Mouse (Mus musculus): ENCODE results near the gene Rtca.

Rtca gene

GRCm38 (mm10) chr3:116474602-116475001, 33.4 kb downstream of the Rtca start:
- DNase-seq: no peak

- DNase-seq: no peak
Measured at GRCm38 (mm10) chr3:116465709-116466108, 42.3 kb downstream of the Rtca start.

- no peak for DNase-seq
Measured at GRCm38 (mm10) chr3:116464318-116464717, 43.7 kb downstream of the Rtca start.

DNA sequence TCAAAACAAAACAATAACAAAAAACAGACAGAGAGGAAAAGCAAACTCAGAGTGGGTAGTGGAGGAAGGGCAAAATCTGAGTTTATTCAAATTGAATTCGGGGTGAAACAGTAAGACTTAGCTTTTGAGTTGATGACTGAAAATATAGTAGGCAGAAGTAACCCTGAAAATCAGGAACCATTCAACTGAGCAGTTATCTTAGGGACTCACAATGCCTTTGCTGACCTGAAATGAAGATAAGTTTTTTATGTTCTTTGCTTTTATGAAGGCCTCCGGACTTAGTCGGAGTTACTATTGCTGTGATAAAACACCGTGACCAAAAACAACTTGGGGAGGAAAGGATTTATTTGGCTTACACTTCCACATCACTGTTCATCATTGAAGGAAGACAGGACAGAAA, 47.0 kb downstream of the Rtca start:
- no peak for DNase-seq

DNA sequence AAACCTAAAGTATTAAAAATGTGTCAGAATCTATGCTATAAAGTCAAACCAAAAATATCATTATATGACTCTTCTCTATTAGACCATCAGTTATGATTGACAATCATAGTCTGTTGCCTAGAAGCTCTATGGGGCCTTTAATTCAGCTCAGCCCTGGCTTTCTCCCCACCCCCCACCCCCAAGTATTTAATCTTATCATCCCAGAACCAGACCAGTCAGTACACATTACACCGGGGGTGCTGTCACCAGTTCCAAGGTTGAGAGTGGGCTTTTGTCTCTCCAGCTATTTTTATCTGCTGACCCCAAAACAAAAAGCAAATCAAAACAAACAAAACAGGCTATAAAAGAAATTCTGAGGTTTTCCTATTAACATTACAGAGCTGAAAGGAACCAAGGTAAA, 53.5 kb downstream of the Rtca start:
- no peak for DNase-seq

DNA sequence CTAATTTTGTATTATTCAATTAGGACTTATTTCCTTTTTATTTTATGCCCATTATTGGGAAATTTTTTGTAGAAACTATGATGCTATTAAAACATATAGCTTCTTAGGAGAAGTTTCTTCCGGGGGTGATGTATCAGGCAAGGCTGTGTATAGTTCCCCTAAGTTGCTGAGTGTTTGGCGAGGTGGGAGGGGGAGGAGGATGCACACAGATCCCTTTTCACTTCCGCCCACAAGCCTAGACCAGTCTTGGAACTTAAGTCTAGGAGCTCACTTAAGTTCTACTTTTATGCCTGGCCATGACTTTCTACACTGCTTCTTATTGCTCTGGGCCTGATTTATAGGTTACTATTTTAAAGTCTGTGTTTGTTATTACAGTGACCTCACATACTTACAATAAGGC, 57.3 kb downstream of the Rtca start:
- no peak for DNase-seq

DNA sequence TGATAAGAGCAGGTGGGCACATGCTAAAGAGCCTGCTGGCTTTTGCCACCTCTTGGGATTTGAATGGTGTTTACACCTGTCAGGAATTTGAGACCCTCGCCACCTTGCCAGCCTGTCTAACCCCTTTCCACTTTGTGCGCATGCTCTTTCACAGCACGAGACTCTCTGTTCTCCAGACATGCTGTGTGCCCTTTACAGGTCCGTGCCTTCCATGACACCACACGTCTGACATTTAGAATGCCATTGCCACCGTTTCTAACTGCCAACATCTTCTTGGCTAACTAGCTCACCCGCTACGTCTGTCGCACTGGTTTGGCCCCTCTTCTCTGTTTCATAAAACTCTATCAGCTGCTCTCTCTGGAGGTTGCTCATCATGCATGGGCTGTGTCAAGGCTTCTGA, 63.7 kb downstream of the Rtca start:
- DNase-seq: no peak

- DNase-seq: no peak
Measured at GRCm38 (mm10) chr3:116442788-116443187, 65.2 kb downstream of the Rtca start.

DNA sequence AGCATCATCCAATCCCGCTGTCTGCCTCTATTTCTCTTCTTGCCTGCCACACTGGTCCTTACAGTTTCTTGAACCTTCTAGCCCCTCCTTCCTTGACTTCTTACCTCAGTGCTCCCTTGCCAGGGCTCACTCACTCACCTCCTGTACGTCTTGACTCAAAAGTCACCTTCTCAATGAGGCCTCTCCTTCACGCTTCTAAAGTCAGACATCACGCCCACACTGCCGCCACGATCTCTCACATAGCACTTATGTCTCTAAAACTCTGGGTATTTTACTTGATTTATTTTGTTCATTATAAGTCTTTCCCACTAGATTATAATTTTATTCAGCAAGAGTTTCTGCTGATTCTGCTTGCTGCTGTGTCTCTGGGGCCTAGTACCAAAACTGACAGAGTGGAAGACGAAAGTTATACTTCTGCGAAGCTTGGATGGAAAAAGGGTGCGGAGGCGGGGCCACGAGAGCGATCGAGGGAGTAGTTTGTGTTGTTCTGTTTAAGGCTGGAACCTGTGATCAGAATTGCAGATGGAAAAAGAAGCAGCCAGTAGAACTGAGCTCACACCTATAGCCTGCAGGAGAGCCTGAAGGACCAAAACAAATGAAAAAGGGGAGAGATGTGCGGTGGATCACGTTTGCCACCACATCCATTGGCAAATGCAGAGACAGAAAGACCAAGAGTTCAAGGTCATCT, 66.3 kb downstream of the Rtca start:
- DNase-seq: no peak

DNA sequence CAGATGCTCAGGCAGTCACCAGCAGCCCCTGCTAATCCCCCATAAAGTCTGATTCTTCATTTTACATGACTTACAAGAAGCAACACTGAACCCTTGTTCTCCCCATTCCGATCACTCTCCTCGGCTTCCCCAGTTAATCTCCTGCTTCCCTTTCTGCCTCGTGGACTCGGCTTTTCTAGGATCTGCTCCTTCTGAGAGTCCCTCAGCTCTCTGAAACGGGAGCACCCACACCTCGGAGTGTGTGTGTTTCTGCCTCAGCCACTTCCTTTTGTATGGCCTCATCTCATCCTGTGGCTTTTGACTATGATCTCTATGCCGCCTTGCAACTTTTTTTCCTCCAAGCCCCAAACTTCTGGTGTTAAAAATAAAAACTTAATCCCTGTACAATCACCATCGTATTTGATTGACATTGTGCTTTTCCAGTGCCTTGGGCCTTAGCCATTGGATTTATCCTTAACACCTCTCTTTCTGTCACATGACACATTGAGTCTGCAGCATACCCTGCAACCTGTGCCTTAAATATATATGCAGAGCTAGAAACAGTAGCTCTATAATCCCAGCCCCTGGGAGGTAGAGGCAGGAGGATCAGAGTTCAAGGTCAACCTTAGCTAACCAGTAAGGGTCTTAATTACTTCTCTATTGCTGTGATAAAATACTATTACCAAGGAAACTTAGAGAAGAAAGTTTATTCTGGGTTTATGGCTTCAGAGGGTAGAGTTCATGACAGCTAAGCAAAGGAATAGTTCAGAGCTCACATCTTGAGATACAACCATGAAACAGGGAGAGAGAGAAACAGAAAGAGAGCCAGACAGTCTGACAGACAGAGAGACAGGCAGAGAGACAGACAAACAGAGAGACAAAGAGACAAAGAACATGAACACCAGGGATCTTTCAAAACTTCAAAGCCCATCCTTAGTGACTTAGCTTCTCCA, 67.7 kb downstream of the Rtca start:
- no peak for DNase-seq
